Mouse (Mus musculus): ENCODE measurements around the gene Tmem121. TPM values are rescaled to one million over a fixed set of nuclear protein-coding genes. Genes with fewer than 3 reads are reported as not detected.
A peak's percentile ranks its signal among the peaks of the same experiment; 100 is the strongest.

Gene Tmem121
- polyA plus RNA-seq, 1 experiment from 2014 or later, result 2.0 TPM

DNA sequence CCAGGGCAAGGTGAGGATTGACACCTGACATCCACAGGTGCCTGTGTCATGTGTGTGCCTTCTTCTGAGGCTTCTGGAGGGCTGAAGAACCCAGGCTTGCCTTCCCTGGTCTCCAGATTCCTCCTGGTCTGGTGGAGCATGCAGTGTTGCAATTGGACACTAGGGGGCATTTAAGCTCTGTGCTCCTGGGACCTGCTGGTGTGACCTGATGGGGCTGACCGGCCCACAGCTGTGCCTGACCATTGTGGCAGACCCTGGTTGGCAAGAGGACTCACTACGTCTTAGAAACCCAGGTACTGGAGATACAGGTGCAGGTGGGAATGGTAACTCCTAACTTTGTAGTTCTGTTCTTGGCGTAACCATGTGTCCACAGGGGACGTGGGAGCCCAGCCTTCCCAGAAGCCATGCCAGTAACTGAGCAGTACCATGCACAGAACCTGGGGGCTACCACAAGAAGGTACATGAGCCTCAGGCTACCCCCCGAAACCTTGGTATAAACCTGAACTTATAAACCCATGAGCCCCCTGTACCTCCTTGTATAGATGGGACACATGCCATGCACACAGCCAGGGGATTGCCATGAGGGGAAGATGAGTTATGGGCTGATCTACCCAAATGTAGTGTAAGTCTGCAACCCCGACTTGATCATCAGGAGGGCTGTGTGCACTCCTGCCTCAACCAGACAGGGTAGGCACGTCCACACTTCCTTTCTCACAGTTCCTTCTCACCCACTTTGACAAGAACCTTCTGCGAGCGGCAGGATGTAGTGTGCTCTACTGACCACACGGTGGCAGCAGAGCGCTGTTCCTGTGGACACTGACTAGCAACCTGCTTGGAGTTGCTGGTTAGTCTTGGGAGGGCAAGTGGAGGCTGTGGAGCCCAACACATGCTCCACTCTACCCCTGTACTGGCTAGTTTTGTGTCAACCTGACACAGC is 31.8 kb downstream of the Tmem121 start:
- H3K9me3 ChIP-seq (ENCODE audit: control insufficient read depth, low read length), result no peaks in the 10 kb centered on the region
- no peaks in the 10 kb centered on the region; the same call in 1 of the 2 replicates for H3K4me1 ChIP-seq (replicated peaks; ENCODE audit: control insufficient read depth, insufficient read depth, low read length)
- ATAC-seq (replicated peaks; ENCODE audit: low FRiP score) (peak; percentile 24), DNase-seq (ENCODE audit: low spot score) (peak; percentile 66)
- no peak overlapping the region for H3K4me2 ChIP-seq
- H3K36me3 ChIP-seq (ENCODE audit: control insufficient read depth, insufficient read depth, low read length), result no peaks in the 10 kb centered on the region
- H3K27me3 ChIP-seq (replicated peaks; ENCODE audit: control insufficient read depth, insufficient read depth, low read length), result no peaks in the 10 kb centered on the region
- H3K27ac ChIP-seq (ENCODE audit: low read depth, low read length), result no peak overlapping the region
- H3K9ac ChIP-seq (ENCODE audit: low read depth, low read length), result no peak overlapping the region
- H3K4me3 ChIP-seq (ENCODE audit: low read depth, low read length), result no peak overlapping the region
- 25% methylated on average over 11 of the region's 11 CpGs for WGBS

DNA sequence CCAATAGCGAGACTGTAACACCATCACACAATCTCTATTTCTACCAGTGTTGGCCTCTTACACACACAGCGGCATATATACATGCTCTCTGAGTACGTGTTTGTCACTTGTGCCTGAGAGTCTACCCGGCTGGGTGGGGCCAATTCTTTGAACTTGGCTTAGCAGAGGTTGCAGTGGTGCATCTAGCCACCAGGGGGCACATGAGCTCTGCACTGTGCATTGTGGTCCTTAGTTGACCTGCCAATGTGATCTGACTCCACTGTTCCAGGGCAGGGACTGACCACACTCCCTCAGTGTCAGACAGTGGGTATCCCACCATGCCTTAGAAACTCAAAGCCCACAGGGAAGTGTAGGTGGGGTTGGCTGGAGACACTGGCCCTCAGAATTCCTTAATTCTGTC is 34.1 kb downstream of the Tmem121 start:
- Histone ChIP-seq H3K27ac (ENCODE audit: low read depth, low read length) (no peak overlapping the region), H3K4me3 (ENCODE audit: low read depth, low read length) (no peak overlapping the region), H3K27me3 (replicated peaks; ENCODE audit: control insufficient read depth, insufficient read depth, low read length) (no peaks in the 10 kb centered on the region), H3K9ac (ENCODE audit: low read depth, low read length) (no peak overlapping the region), H3K4me1 (replicated peaks; ENCODE audit: control insufficient read depth, insufficient read depth, low read length) (no peaks in the 10 kb centered on the region; the same call in 1 of the 2 replicates), H3K4me2 (no peak overlapping the region), H3K36me3 (ENCODE audit: control insufficient read depth, insufficient read depth, low read length) (no peaks in the 10 kb centered on the region), H3K9me3 (ENCODE audit: control insufficient read depth, low read length) (no peaks in the 10 kb centered on the region)
- ATAC-seq (replicated peaks; ENCODE audit: low FRiP score) (peak; percentile 30), DNase-seq (ENCODE audit: low spot score) (no peak)
- WGBS, result 36% methylated on average over 4 of the region's 4 CpGs

DNA sequence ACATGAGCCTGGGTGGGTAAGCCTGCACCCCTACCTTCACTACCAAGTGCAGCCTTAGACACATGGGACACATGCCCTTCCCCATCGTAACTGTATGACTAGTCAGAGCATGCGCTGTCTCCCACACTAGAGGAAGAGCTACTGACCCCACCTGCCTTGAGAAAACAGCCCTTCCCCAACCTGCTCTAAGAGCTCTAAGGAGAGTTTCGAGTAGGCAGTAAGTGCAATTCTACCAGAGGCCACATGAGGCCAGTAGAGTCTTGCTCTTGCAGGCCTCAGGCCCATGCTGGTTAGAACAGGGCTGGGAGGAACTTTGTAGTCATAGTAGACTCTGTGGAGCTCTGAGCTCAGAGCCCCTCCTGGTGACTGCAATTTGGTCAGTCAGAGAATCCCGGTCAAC is 34.7 kb downstream of the Tmem121 start:
- WGBS, result 39% methylated on average over 4 of the region's 4 CpGs
- no peaks in the 10 kb centered on the region for H3K27me3 ChIP-seq (replicated peaks; ENCODE audit: control insufficient read depth, insufficient read depth, low read length)
- H3K9ac ChIP-seq (ENCODE audit: low read depth, low read length), result no peak overlapping the region
- no peak overlapping the region for H3K4me3 ChIP-seq (ENCODE audit: low read depth, low read length)
- H3K36me3 ChIP-seq (ENCODE audit: control insufficient read depth, insufficient read depth, low read length), result no peaks in the 10 kb centered on the region
- no peaks in the 10 kb centered on the region for H3K9me3 ChIP-seq (ENCODE audit: control insufficient read depth, low read length)
- ATAC-seq (replicated peaks; ENCODE audit: low FRiP score), result peak; percentile 49
- no peaks in the 10 kb centered on the region; the same call in 1 of the 2 replicates for H3K4me1 ChIP-seq (replicated peaks; ENCODE audit: control insufficient read depth, insufficient read depth, low read length)
- no peak overlapping the region for H3K4me2 ChIP-seq
- no peak for DNase-seq (ENCODE audit: low spot score)
- H3K27ac ChIP-seq (ENCODE audit: low read depth, low read length), result no peak overlapping the region

DNA sequence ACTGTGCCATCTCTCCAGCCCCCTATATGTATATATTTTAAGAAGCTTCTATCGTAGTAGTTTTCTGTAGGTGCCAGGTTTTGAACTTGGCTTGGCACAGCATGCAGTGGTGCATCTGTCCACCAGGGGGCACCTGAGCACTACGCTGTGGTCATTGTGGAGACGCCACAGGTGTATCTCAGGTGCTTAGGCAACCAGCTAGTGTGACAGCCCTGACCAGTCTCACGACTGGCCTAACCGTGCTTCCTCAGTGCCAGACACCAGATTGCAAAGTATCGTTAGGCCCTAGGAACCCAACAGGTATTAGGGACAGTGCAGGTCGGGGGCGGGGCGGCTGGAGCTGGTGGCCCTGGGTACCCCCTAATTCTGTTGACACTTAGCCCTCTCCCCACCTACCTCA is 35.6 kb downstream of the Tmem121 start:
- 78% methylated on average over 9 of the region's 9 CpGs for WGBS
- H3K9me3 ChIP-seq (ENCODE audit: control insufficient read depth, low read length), result no peaks in the 10 kb centered on the region
- H3K27me3 ChIP-seq (replicated peaks; ENCODE audit: control insufficient read depth, insufficient read depth, low read length), result no peaks in the 10 kb centered on the region
- H3K36me3 ChIP-seq (ENCODE audit: control insufficient read depth, insufficient read depth, low read length), result no peaks in the 10 kb centered on the region
- ATAC-seq (replicated peaks; ENCODE audit: low FRiP score) (no peak), DNase-seq (ENCODE audit: low spot score) (no peak)
- no peak overlapping the region for H3K27ac ChIP-seq (ENCODE audit: low read depth, low read length)
- H3K4me2 ChIP-seq, result no peak overlapping the region
- no peak overlapping the region for H3K4me3 ChIP-seq (ENCODE audit: low read depth, low read length)
- H3K9ac ChIP-seq (ENCODE audit: low read depth, low read length), result no peak overlapping the region
- no peaks in the 10 kb centered on the region; the same call in 1 of the 2 replicates for H3K4me1 ChIP-seq (replicated peaks; ENCODE audit: control insufficient read depth, insufficient read depth, low read length)

DNA sequence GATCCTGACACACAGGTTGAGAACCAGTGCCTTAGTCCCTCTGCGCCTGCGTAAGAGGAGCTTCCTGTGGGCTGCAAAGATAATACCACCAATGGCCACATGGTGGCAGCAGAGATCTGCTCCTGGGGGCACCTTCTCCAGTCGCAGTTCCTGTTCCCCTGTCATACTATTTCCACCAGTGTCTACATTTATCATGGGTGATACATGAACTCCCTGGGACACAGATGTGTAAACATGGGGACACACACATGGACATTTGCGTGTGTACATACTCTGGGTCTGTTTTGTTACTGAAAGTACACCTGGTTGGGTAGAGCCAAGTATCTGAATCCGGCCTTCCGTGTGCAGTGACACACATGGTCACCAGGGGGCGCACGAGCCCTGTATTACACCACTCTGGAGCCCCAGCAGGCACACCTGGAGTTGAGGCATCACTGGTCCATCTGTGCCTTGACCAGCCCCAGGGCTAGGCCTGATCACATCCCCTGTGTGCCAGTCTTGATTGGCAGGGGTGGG is 36.4 kb downstream of the Tmem121 start:
- WGBS, result 15% methylated on average over 8 of the region's 8 CpGs
- Histone ChIP-seq H3K27ac (ENCODE audit: low read depth, low read length) (no peak overlapping the region), H3K9me3 (ENCODE audit: control insufficient read depth, low read length) (no peaks in the 10 kb centered on the region), H3K4me3 (ENCODE audit: low read depth, low read length) (0 out of 2 replicates have a peak overlapping the region, but pooled peaks have one; percentile 15), H3K27me3 (replicated peaks; ENCODE audit: control insufficient read depth, insufficient read depth, low read length) (no peaks in the 10 kb centered on the region), H3K4me1 (replicated peaks; ENCODE audit: control insufficient read depth, insufficient read depth, low read length) (no peaks in the 10 kb centered on the region; the same call in 1 of the 2 replicates), H3K36me3 (ENCODE audit: control insufficient read depth, insufficient read depth, low read length) (no peaks in the 10 kb centered on the region), H3K9ac (ENCODE audit: low read depth, low read length) (no peak overlapping the region), H3K4me2 (peak overlapping the region; percentile 37; the same call in 1 of the 2 replicates)
- ATAC-seq (replicated peaks; ENCODE audit: low FRiP score), result peak; percentile 55
- DNase-seq (ENCODE audit: low spot score), result peak; percentile 83

DNA sequence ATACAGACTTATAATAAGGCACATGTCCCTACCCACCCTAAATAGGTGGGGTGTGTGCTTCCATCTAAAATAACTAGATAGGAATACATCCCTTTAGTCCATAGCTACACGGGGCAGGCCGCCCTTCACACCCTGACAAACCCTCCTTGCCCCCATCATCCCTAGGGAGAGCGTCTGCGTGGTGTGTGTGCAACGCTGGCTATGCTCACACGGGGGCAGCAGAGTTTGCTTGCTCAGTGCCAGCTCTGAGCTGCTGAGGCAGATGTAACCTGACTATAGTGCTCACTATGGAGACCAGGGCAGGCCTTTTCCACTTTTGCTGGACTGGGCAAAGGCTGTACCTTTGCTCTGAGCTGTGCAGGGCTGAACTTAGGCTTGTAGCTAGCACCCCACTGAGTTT is 37.0 kb downstream of the Tmem121 start:
- H3K4me1 ChIP-seq (replicated peaks; ENCODE audit: control insufficient read depth, insufficient read depth, low read length), result no peaks in the 10 kb centered on the region; the same call in 1 of the 2 replicates
- no peak overlapping the region for H3K4me2 ChIP-seq
- no peaks in the 10 kb centered on the region for H3K27me3 ChIP-seq (replicated peaks; ENCODE audit: control insufficient read depth, insufficient read depth, low read length)
- H3K4me3 ChIP-seq (ENCODE audit: low read depth, low read length), result no peak overlapping the region
- 28% methylated on average over 6 of the region's 6 CpGs for WGBS
- no peak overlapping the region for H3K27ac ChIP-seq (ENCODE audit: low read depth, low read length)
- H3K36me3 ChIP-seq (ENCODE audit: control insufficient read depth, insufficient read depth, low read length), result no peaks in the 10 kb centered on the region
- DNase-seq (ENCODE audit: low spot score) (peak; percentile 50), ATAC-seq (replicated peaks; ENCODE audit: low FRiP score) (peak; percentile 13)
- no peak overlapping the region for H3K9ac ChIP-seq (ENCODE audit: low read depth, low read length)
- H3K9me3 ChIP-seq (ENCODE audit: control insufficient read depth, low read length), result no peaks in the 10 kb centered on the region

DNA sequence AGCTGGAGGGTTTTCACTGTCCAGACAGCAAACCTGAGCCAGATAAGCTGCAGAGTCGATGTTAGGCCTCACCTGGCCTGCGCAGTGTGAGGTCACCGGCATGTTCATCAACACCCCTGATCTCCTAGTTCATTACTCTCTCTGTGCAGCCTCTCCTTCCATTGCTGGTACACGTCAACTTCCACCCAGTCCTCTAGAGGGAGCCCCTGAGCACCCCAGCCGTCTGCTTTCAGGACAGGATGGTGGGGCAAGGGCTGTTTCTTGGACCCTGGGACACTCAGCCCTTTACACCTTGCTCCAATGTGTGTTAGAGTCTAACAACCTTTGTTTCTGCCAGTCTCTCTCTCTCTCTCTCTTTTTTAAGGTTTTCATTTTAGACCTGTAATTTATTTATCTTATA is 38.5 kb downstream of the Tmem121 start:
- Histone ChIP-seq H3K36me3 (ENCODE audit: control insufficient read depth, insufficient read depth, low read length) (no peaks in the 10 kb centered on the region), H3K4me3 (ENCODE audit: low read depth, low read length) (no peak overlapping the region), H3K4me1 (replicated peaks; ENCODE audit: control insufficient read depth, insufficient read depth, low read length) (no peaks in the 10 kb centered on the region; the same call in 1 of the 2 replicates), H3K27me3 (replicated peaks; ENCODE audit: control insufficient read depth, insufficient read depth, low read length) (no peaks in the 10 kb centered on the region), H3K9ac (ENCODE audit: low read depth, low read length) (no peak overlapping the region), H3K27ac (ENCODE audit: low read depth, low read length) (no peak overlapping the region), H3K9me3 (ENCODE audit: control insufficient read depth, low read length) (no peaks in the 10 kb centered on the region), H3K4me2 (no peak overlapping the region)
- WGBS, result 67% methylated on average over 5 of the region's 5 CpGs
- DNase-seq (ENCODE audit: low spot score) (no peak), ATAC-seq (replicated peaks; ENCODE audit: low FRiP score) (no peak)

DNA sequence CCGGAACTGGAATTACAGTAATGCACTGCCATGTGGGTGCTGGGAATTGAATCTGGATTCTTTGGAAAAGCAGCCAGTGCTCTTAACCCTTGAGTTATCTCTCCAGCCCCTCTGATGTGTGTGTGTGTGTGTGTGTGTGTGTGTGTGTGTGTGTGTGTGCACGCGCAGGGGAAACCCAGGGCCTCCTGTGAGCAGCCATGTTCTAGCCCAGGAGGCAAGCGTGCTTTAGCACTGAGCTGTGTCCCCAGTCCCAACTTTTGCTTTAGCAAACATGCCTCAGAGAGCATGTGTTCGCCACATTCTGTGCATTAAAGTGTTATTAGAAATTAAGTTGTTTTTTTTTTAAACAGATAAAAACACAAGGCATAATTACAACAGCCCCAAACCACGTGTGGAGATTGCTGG is 39.0 kb downstream of the Tmem121 start:
- Histone ChIP-seq H3K36me3 (ENCODE audit: control insufficient read depth, insufficient read depth, low read length) (no peaks in the 10 kb centered on the region), H3K4me3 (ENCODE audit: low read depth, low read length) (no peak overlapping the region), H3K4me2 (no peak overlapping the region), H3K4me1 (replicated peaks; ENCODE audit: control insufficient read depth, insufficient read depth, low read length) (no peaks in the 10 kb centered on the region; the same call in 1 of the 2 replicates), H3K27me3 (replicated peaks; ENCODE audit: control insufficient read depth, insufficient read depth, low read length) (no peaks in the 10 kb centered on the region), H3K9ac (ENCODE audit: low read depth, low read length) (no peak overlapping the region), H3K27ac (ENCODE audit: low read depth, low read length) (no peak overlapping the region), H3K9me3 (ENCODE audit: control insufficient read depth, low read length) (no peaks in the 10 kb centered on the region)
- DNase-seq (ENCODE audit: low spot score) (no peak), ATAC-seq (replicated peaks; ENCODE audit: low FRiP score) (no peak)
- WGBS, result 85% methylated on average over 6 of the region's 6 CpGs
